In genomic region chr1:126681773-126682172, GRCm38 (mm10) we compare ENCODE assay signal across 14 mouse cellular contexts.
DNase-seq lines count a peak whose midpoint lies in the region; ATAC-seq and TF ChIP-seq lines count a peak whose summit lies in the region.
"Had no signal": no experiment of that assay in that cellular context is flagged by ENCODE, and none has a peak within 500 bp of the region (broad histone marks: within the 10 kb centered on the region; RNA-seq: fewer than 3 reads in every experiment).

No protein-coding gene starts in this region.

- WGBS in intestine, embryonic 14.5 days = 19% methylated on average over 8 of the region's 8 CpGs
- 55% methylated on average over 8 of the region's 8 CpGs for WGBS in intestine, postnatal 0 days
- WGBS in forebrain, embryonic 16.5 days = 8% methylated on average over 8 of the region's 8 CpGs
- 12% methylated on average over 8 of the region's 8 CpGs for WGBS in midbrain, embryonic 10.5 days

- no peaks in the 10 kb centered on the region for H3K36me3 ChIP-seq in intestine, embryonic 14.5 days (ENCODE audit: control insufficient read depth, insufficient read depth, low read length)
- H3K36me3 ChIP-seq in intestine, postnatal 0 days (ENCODE audit: control insufficient read depth, insufficient read depth) = no peaks in the 10 kb centered on the region
- no peaks in the 10 kb centered on the region for H3K36me3 ChIP-seq in forebrain, embryonic 16.5 days (ENCODE audit: control insufficient read depth, insufficient read depth)
- peaks cover 10% of the 10 kb centered on the region; the same call in 1 of the 2 replicates for H3K36me3 ChIP-seq in midbrain, embryonic 10.5 days
- H3K36me3 ChIP-seq: embryonic facial prominence, embryonic 15.5 days; lung, embryonic 15.5 days had no signal

- no peak for TF ChIP-seq CTCF in intestine, postnatal 0 days (IDR thresholded peaks at IDR 0.05; ENCODE audit: low read depth)

- no peaks in the 10 kb centered on the region for H3K9me3 ChIP-seq in intestine, embryonic 14.5 days (ENCODE audit: control insufficient read depth, low read length)
- no peaks in the 10 kb centered on the region for H3K9me3 ChIP-seq in intestine, postnatal 0 days (ENCODE audit: control insufficient read depth)
- no peaks in the 10 kb centered on the region for H3K9me3 ChIP-seq in forebrain, embryonic 16.5 days (ENCODE audit: control insufficient read depth, low read length)
- no peaks in the 10 kb centered on the region for H3K9me3 ChIP-seq in midbrain, embryonic 10.5 days (replicated peaks)
- H3K9me3 ChIP-seq: embryonic facial prominence, embryonic 15.5 days; lung, embryonic 15.5 days had no signal

- ATAC-seq in intestine, embryonic 14.5 days (replicated peaks; ENCODE audit: low FRiP score, low TSS enrichment, low read depth) = peak; percentile 61; the same call in 1 of the 2 replicates
- ATAC-seq in intestine, postnatal 0 days = no peak
- peak; percentile 44 for ATAC-seq in forebrain, embryonic 16.5 days
- no peak for ATAC-seq in monocyte, adult 5-6 weeks (replicated peaks; ENCODE audit: insufficient number of reproducible peaks, low FRiP score, low TSS enrichment, poor library complexity, severe bottlenecking)

- DNase-seq in intestine, embryonic 14.5 days (ENCODE audit: low spot score) = no peak
- DNase-seq in midbrain, embryonic 10.5 days (ENCODE audit: low spot score) = peak; percentile 50
- peak; percentile 27 for DNase-seq in retina, embryonic 14.5 days (ENCODE audit: low spot score)
- no peak for DNase-seq in liver
- no peak for DNase-seq in frontal cortex, postnatal 14 days (ENCODE audit: low spot score in 2 of 2)
- DNase-seq: cerebellum, adult 11-12 months; gastrocnemius, postnatal 10 days; kidney, adult 9 months had no signal

- H3K27me3 ChIP-seq in intestine, embryonic 14.5 days (replicated peaks; ENCODE audit: control insufficient read depth, insufficient read depth, low read length) = no peaks in the 10 kb centered on the region
- H3K27me3 ChIP-seq in intestine, postnatal 0 days (replicated peaks; ENCODE audit: control insufficient read depth, insufficient read depth, low read length) = no peaks in the 10 kb centered on the region
- no peaks in the 10 kb centered on the region for H3K27me3 ChIP-seq in forebrain, embryonic 16.5 days (replicated peaks; ENCODE audit: control insufficient read depth, insufficient read depth, low read length)
- no peaks in the 10 kb centered on the region for H3K27me3 ChIP-seq in midbrain, embryonic 10.5 days (ENCODE audit: low read depth, poor library complexity, severe bottlenecking)
- H3K27me3 ChIP-seq: embryonic facial prominence, embryonic 15.5 days; lung, embryonic 15.5 days had no signal

- no peak overlapping the region for H3K9ac ChIP-seq in intestine, embryonic 14.5 days (ENCODE audit: low read length)
- no peak overlapping the region for H3K9ac ChIP-seq in intestine, postnatal 0 days (ENCODE audit: low read depth, low read length)
- peak overlapping the region; percentile 23; the same call in 1 of the 2 replicates for H3K9ac ChIP-seq in forebrain, embryonic 16.5 days (replicated peaks; ENCODE audit: low read depth, low read length)
- H3K9ac ChIP-seq: embryonic facial prominence, embryonic 15.5 days; lung, embryonic 15.5 days had no signal

- peak overlapping the region; percentile 11; the same call in 1 of the 2 replicates for H3K4me2 ChIP-seq in intestine, embryonic 14.5 days (ENCODE audit: low read length)
- no peak overlapping the region for H3K4me2 ChIP-seq in intestine, postnatal 0 days (replicated peaks; ENCODE audit: low read depth)
- H3K4me2 ChIP-seq in forebrain, embryonic 16.5 days (ENCODE audit: low read length) = no peak overlapping the region
- H3K4me2 ChIP-seq: embryonic facial prominence, embryonic 15.5 days; lung, embryonic 15.5 days had no signal

- H3K27ac ChIP-seq in intestine, embryonic 14.5 days (ENCODE audit: low read depth) = peak overlapping the region; percentile 69; the same call in 1 of the 2 replicates
- H3K27ac ChIP-seq in intestine, postnatal 0 days (ENCODE audit: low read depth, low read length) = no peak overlapping the region
- H3K27ac ChIP-seq in forebrain, embryonic 16.5 days (ENCODE audit: low read length) = peak overlapping the region; percentile 72
- peak overlapping the region; percentile 49 for H3K27ac ChIP-seq in midbrain, embryonic 10.5 days (replicated peaks)
- H3K27ac ChIP-seq: embryonic facial prominence, embryonic 15.5 days; lung, embryonic 15.5 days had no signal

- no peak overlapping the region for H3K4me3 ChIP-seq in intestine, embryonic 14.5 days (ENCODE audit: low read depth, low read length)
- H3K4me3 ChIP-seq in intestine, postnatal 0 days (ENCODE audit: low read depth, low read length) = no peak overlapping the region
- H3K4me3 ChIP-seq in forebrain, embryonic 16.5 days (replicated peaks; ENCODE audit: low read length) = no peak overlapping the region
- no peak overlapping the region for H3K4me3 ChIP-seq in midbrain, embryonic 10.5 days
- H3K4me3 ChIP-seq: embryonic facial prominence, embryonic 15.5 days; lung, embryonic 15.5 days; myocyte had no signal

- H3K4me1 ChIP-seq in intestine, embryonic 14.5 days (replicated peaks; ENCODE audit: control insufficient read depth, insufficient read depth, low read length) = peaks cover 17% of the 10 kb centered on the region
- 0 out of 2 replicates have a peak, but pooled peaks cover 5% of the 10 kb centered on the region for H3K4me1 ChIP-seq in intestine, postnatal 0 days (replicated peaks; ENCODE audit: control insufficient read depth, insufficient read depth, low read length)
- H3K4me1 ChIP-seq in forebrain, embryonic 16.5 days (replicated peaks; ENCODE audit: control insufficient read depth, insufficient read depth, low read length) = peaks cover 46% of the 10 kb centered on the region
- H3K4me1 ChIP-seq in midbrain, embryonic 10.5 days = peaks cover 51% of the 10 kb centered on the region

Comparison
In these comparisons a context has a peak if more than half of its experiments do, and no peak if none do; other contexts are left out.
1. ATAC-seq: peak in intestine, embryonic 14.5 days (single experiment) and forebrain, embryonic 16.5 days (single experiment); none in intestine, postnatal 0 days (single experiment) and monocyte, adult 5-6 weeks (single experiment).
2. DNase-seq: peak in midbrain, embryonic 10.5 days (single experiment) and retina, embryonic 14.5 days (single experiment); none in intestine, embryonic 14.5 days (single experiment), liver (single experiment) and frontal cortex, postnatal 14 days (0 of 2).